Mouse (Mus musculus): ENCODE measurements around the gene Nmrk1. TPM values are rescaled to one million over a fixed set of nuclear protein-coding genes. Genes with fewer than 3 reads are reported as not detected.

The Nmrk1 gene
- 77.5 TPM for polyA plus RNA-seq (2014; fragmentation: Illumina TruSeq; extraction: RNeasy Lipid Tissue Mini Kit (QIAGEN cat#74804); ENCODE audit: low read depth, low replicate concordance)

GRCm38 (mm10) chr19:18631644-18632219 lies at the start of gene Nmrk1, which contains the start of gene Ostf1:
Gene Nmrk1, plus strand, starts transcription at chr19:18631950.
Gene Ostf1, minus strand, starts transcription at chr19:18631823.

DNA sequence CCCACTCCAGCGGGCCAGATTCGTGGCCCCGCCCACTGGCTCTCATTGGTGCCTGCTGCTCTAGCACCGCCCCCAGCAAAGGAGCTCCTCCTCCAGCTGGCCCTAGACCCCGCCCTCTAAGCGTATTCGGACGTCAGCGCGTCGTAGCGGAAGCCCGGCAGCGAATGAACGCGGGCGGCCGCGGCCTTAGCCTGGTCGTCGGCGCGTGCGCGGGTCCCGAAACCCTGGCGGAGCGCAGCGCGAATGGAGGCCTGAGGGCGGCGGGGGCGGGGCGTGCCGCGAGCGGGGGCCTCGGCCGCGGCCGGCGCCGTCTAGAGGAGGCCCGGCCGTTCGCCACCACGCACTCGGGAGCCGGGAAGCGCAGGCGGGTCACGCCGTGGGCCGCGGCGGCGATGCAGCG lies 38.9 kb downstream of the Nmrk1 start, which contains the start of gene Carnmt1:
Gene Carnmt1 (plus strand): TSS at position 157 of the 400 bp plus-strand sequence.

Other genes starting within 250 kb of the Nmrk1 start
- gene Ostf1, start 127 bp upstream of the Nmrk1 start, polyA plus RNA-seq (2014; fragmentation: Illumina TruSeq; extraction: RNeasy Lipid Tissue Mini Kit (QIAGEN cat#74804); ENCODE audit: low read depth, low replicate concordance), result 70.7 TPM
- 85.3 TPM for gene Carnmt1, start 38.8 kb downstream of the Nmrk1 start, polyA plus RNA-seq (2014; fragmentation: Illumina TruSeq; extraction: RNeasy Lipid Tissue Mini Kit (QIAGEN cat#74804); ENCODE audit: low read depth, low replicate concordance)
- 39.7 TPM for gene D030056L22Rik, start 81.2 kb downstream of the Nmrk1 start, polyA plus RNA-seq (2014; fragmentation: Illumina TruSeq; extraction: RNeasy Lipid Tissue Mini Kit (QIAGEN cat#74804); ENCODE audit: low read depth, low replicate concordance)
- gene Trpm6, start 118.0 kb downstream of the Nmrk1 start, polyA plus RNA-seq (2014; fragmentation: Illumina TruSeq; extraction: RNeasy Lipid Tissue Mini Kit (QIAGEN cat#74804); ENCODE audit: low read depth, low replicate concordance), result 13.0 TPM

All from kidney, adult 10 weeks (tissue).